Mouse (Mus musculus) thymus, adult 18-20 months (tissue): Measurements from ENCODE around the gene Zscan29.
"Not testable (repeated sequence)": the region's sequence is repeated elsewhere in the genome, so short reads cannot be mapped to it uniquely, and the experiment has no call there.

ENCODE experiments used
- DNase-seq, 2 experiments: peaks; one replicate each; pipeline ENCODE4 v3.0.0; 2022; ENCODE audit warnings: mixed read lengths in 2 of 2

Gene Zscan29

GRCm38 (mm10) chr2:121132822-121133221 is 38.1 kb downstream of the Zscan29 start:
- DNase-seq: no peak

DNA sequence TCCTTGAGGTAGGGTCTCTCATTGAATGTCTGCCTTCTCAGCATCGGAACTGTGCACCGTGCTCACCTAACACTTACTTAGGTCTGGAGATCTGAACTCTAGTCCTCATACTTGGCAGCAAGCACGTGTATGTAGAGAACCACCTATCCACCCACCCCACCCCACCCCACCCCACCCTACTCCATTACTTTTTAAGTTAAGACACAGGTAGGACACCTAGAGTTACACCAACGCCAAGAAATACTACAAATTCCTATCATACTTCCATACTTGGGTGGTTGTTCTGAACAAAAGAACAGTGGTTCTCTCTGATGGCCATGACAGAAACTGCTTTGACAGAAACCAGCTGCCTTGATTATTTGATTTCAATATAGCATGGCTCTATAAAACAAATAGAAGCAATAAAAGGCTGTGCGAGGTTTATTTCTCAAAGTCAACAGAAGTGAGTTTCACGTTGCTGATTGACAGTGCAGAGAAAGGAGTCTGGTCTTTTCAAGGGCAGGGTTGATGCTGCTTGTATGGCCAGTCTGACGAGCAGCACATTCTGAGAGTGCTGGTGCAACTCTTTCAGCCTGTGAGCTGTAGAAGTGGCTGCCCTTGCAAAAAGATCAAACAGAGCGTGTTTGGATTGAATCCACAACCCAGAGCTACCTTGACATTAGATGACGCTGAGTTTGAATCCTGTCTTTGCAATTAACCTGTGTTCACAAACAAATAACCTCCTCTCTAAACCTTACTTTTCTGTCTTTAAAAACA is 41.9 kb downstream of the Zscan29 start:
- no peak for DNase-seq

DNA sequence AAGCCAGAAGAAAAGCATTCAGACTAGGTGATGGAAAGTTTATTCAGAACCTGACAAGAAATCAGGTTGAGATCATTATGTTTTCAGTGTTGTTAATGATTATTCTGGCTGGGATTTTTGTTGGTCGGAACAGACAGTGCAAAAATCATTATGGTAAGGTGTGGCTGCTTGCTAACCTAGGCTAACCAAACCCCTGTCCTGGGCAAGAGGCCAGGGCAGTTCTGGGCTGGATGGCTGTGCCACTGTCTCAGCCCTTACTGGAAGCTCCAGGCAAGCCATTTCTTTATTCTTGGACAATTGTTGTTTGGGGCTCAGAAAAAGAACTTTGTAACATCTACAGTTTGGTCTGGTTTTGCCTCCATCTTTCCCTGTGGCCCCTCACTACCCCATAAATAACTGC is 43.4 kb downstream of the Zscan29 start:
- no peak for DNase-seq

DNA sequence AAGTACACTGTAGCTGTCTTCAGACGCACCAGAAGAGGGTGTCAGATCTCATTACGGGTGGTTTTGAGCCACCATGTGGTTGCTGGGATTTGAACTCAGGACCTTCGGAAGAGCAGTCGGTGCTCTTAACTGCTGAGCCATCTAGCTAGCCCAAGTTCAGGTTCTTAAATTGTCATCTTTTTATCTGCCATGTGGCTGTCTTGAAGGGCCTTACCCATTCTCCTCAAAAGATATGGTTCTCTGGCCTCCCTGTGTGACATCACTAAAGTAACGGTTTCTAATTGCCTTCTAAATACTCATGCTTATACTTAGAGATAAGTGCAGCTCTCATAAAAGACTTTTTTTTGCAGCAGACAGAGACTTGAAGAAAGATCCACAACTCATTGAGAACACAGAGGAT is 44.6 kb downstream of the Zscan29 start:
- not testable (repeated sequence) for DNase-seq

DNA sequence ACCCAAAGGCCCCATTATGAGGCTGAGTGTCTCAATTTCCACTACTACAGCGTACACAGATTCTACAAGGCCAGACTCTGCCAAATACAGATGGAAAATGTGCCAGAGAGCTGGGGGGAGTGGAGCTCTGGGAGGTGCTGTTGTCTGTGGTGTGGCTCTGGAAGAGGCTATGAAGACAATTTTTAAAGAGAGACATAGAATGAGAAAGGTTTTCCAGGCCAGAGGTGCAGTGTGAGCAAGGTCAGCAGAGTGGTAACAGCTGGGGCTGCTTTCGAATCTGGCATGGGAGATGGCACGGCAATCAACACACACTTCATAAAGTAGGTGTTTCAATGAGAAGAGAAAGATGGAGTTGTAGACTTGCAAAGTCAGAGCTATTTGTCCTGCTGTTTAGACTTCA is 51.7 kb downstream of the Zscan29 start:
- no peak for DNase-seq

- no peak for DNase-seq
Measured at GRCm38 (mm10) chr2:121115418-121115817, 55.5 kb downstream of the Zscan29 start.

DNA sequence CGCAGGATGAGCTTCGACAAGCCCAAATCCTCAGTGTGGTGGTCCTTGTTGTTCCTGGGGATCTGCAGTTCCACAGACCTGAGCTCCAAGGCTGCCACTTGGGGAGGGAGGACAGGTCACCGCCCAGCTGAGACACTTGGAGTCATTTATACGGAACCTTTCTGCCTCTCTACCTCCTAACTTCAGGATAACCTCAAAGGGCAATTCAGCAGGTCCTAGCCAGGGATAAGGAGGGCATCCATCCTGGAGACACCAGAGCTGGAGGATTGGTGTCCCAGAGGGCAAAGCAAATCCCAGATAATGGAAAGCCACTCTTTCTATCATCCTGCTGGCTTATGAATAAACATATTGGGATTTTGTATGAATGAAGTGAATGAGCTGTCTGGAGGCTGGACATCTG is 61.2 kb downstream of the Zscan29 start, which contains the start of gene Tgm7:
Gene Tgm7, minus strand, starts transcription at position 101 of the 400 bp plus-strand sequence.
- DNase-seq: no peak
